Mouse (Mus musculus): ENCODE measurements around the gene Nek8.

- TF ChIP-seq CTCF (IDR thresholded peaks at IDR 0.05; ENCODE audit: control insufficient read depth, insufficient read depth, low read length) (no peak), POLR2A (IDR thresholded peaks at IDR 0.05; ENCODE audit: borderline replicate concordance, control insufficient read depth, low read depth, low read length) (no peak)
These were observed 14.5 kb downstream of the Nek8 start for GRCm38 (mm10) chr11:78161968-78162367.
